Mouse (Mus musculus) olfactory bulb, adult 2 months (tissue): ENCODE measurements around the gene Tsnax.
A peak's percentile ranks its signal among the peaks of the same experiment; 100 is the strongest.

Source experiments
- CTCF ChIP-seq: fragments of 200-500 bp; IDR thresholded peaks from 2 replicates; pipeline ENCODE4 v1.5.1; 2012; ENCODE audit warnings: low read depth, mild to moderate bottlenecking, low read length, moderate library complexity; ENCODE audit not compliant: insufficient read depth
- POLR2A ChIP-seq: fragments of 200-500 bp; IDR thresholded peaks from 2 replicates; pipeline ENCODE4 v1.6.1; 2012; ENCODE audit warnings: mild to moderate bottlenecking, low read depth, low read length, moderate library complexity; ENCODE audit not compliant: insufficient read depth

- TF ChIP-seq CTCF (peak; percentile 76; the same call in 1 of the 2 replicates), POLR2A (no peak)
These were observed 21.9 kb downstream of the Tsnax start for GRCm38 (mm10) chr8:125034669-125035068.
